Mouse (Mus musculus): ENCODE measurements around the gene Igf2r. TPM values are rescaled to one million over a fixed set of nuclear protein-coding genes. Genes with fewer than 3 reads are reported as not detected.

Igf2r gene
- polyA plus RNA-seq, 1 experiment: 27.7 TPM

- DNase-seq: no peak
- peaks cover 6% of the 10 kb centered on the region for H3K4me1 ChIP-seq (replicated peaks; ENCODE audit: control insufficient read depth, insufficient read depth, low read length)
- no peak overlapping the region for H3K27ac ChIP-seq (ENCODE audit: control insufficient read depth, insufficient read depth, low read length)
- no peaks in the 10 kb centered on the region for H3K27me3 ChIP-seq (ENCODE audit: control insufficient read depth, insufficient read depth, low read length)
- H3K36me3 ChIP-seq (ENCODE audit: control insufficient read depth, insufficient read depth, low read length): no peaks in the 10 kb centered on the region
- TF ChIP-seq CTCF (IDR thresholded peaks at IDR 0.05; ENCODE audit: borderline replicate concordance, control insufficient read depth, extremely low read depth, insufficient read depth, low read length, poor library complexity) (0 out of 2 replicates have a peak, but pooled peaks have one; percentile 14), POLR2A (IDR thresholded peaks at IDR 0.05; ENCODE audit: control insufficient read depth, extremely low read depth, insufficient read depth, low read length, poor library complexity) (no peak)
- H3K4me3 ChIP-seq (ENCODE audit: control insufficient read depth, insufficient read depth, low read length): no peak overlapping the region
- WGBS: 74% methylated on average over 13 of the region's 13 CpGs
These were observed 108.7 kb downstream of the Igf2r start for GRCm38 (mm10) chr17:12660572-12661260.

GRCm38 (mm10) chr17:12659233-12659632 is 110.2 kb downstream of the Igf2r start:
- no peaks in the 10 kb centered on the region for H3K27me3 ChIP-seq (ENCODE audit: control insufficient read depth, insufficient read depth, low read length)
- no peak overlapping the region for H3K27ac ChIP-seq (ENCODE audit: control insufficient read depth, insufficient read depth, low read length)
- H3K4me1 ChIP-seq (replicated peaks; ENCODE audit: control insufficient read depth, insufficient read depth, low read length): peaks cover 11% of the 10 kb centered on the region
- no peaks in the 10 kb centered on the region for H3K36me3 ChIP-seq (ENCODE audit: control insufficient read depth, insufficient read depth, low read length)
- no peak for DNase-seq
- no peak overlapping the region for H3K4me3 ChIP-seq (ENCODE audit: control insufficient read depth, insufficient read depth, low read length)
- TF ChIP-seq CTCF (IDR thresholded peaks at IDR 0.05; ENCODE audit: borderline replicate concordance, control insufficient read depth, extremely low read depth, insufficient read depth, low read length, poor library complexity) (no peak), POLR2A (IDR thresholded peaks at IDR 0.05; ENCODE audit: control insufficient read depth, extremely low read depth, insufficient read depth, low read length, poor library complexity) (no peak)
- WGBS: 92% methylated on average over 10 of the region's 10 CpGs

- Histone ChIP-seq H3K27me3 (ENCODE audit: control insufficient read depth, insufficient read depth, low read length) (no peaks in the 10 kb centered on the region), H3K4me1 (replicated peaks; ENCODE audit: control insufficient read depth, insufficient read depth, low read length) (peaks cover 11% of the 10 kb centered on the region), H3K4me3 (ENCODE audit: control insufficient read depth, insufficient read depth, low read length) (no peak overlapping the region), H3K36me3 (ENCODE audit: control insufficient read depth, insufficient read depth, low read length) (no peaks in the 10 kb centered on the region), H3K27ac (ENCODE audit: control insufficient read depth, insufficient read depth, low read length) (no peak overlapping the region)
- 96% methylated on average over 7 of the region's 7 CpGs for WGBS
- no peak for DNase-seq
- TF ChIP-seq CTCF (IDR thresholded peaks at IDR 0.05; ENCODE audit: borderline replicate concordance, control insufficient read depth, extremely low read depth, insufficient read depth, low read length, poor library complexity) (no peak), POLR2A (IDR thresholded peaks at IDR 0.05; ENCODE audit: control insufficient read depth, extremely low read depth, insufficient read depth, low read length, poor library complexity) (no peak)
These were observed 110.7 kb downstream of the Igf2r start for GRCm38 (mm10) chr17:12658784-12659183.

- H3K27me3 ChIP-seq (ENCODE audit: control insufficient read depth, insufficient read depth, low read length): no peaks in the 10 kb centered on the region
- WGBS: 4% methylated on average over 7 of the region's 7 CpGs
These were observed 113.6 kb downstream of the Igf2r start for GRCm38 (mm10) chr17:12655826-12656225.

GRCm38 (mm10) chr17:12654061-12654460 is 115.4 kb downstream of the Igf2r start:
- H3K4me1 ChIP-seq (replicated peaks; ENCODE audit: control insufficient read depth, insufficient read depth, low read length): peaks cover 14% of the 10 kb centered on the region
- TF ChIP-seq CTCF (IDR thresholded peaks at IDR 0.05; ENCODE audit: borderline replicate concordance, control insufficient read depth, extremely low read depth, insufficient read depth, low read length, poor library complexity) (no peak), POLR2A (IDR thresholded peaks at IDR 0.05; ENCODE audit: control insufficient read depth, extremely low read depth, insufficient read depth, low read length, poor library complexity) (no peak)
- DNase-seq: no peak
- no peak overlapping the region for H3K27ac ChIP-seq (ENCODE audit: control insufficient read depth, insufficient read depth, low read length)
- no peaks in the 10 kb centered on the region for H3K36me3 ChIP-seq (ENCODE audit: control insufficient read depth, insufficient read depth, low read length)
- no peaks in the 10 kb centered on the region for H3K27me3 ChIP-seq (ENCODE audit: control insufficient read depth, insufficient read depth, low read length)
- no peak overlapping the region for H3K4me3 ChIP-seq (ENCODE audit: control insufficient read depth, insufficient read depth, low read length)
- WGBS: 96% methylated on average over 3 of the region's 3 CpGs

More at GRCm38 (mm10) chr17:12655826-12656225, 113.6 kb downstream of the Igf2r start:
- DNase-seq: peak; percentile 35
- Histone ChIP-seq H3K27ac (ENCODE audit: control insufficient read depth, insufficient read depth, low read length) (no peak overlapping the region; the same call in 1 of the 2 replicates), H3K4me1 (replicated peaks; ENCODE audit: control insufficient read depth, insufficient read depth, low read length) (peaks cover 11% of the 10 kb centered on the region), H3K4me3 (ENCODE audit: control insufficient read depth, insufficient read depth, low read length) (no peak overlapping the region), H3K36me3 (ENCODE audit: control insufficient read depth, insufficient read depth, low read length) (no peaks in the 10 kb centered on the region)
- no peak for TF ChIP-seq CTCF (IDR thresholded peaks at IDR 0.05; ENCODE audit: borderline replicate concordance, control insufficient read depth, extremely low read depth, insufficient read depth, low read length, poor library complexity)
- TF ChIP-seq POLR2A (IDR thresholded peaks at IDR 0.05; ENCODE audit: control insufficient read depth, extremely low read depth, insufficient read depth, low read length, poor library complexity): no peak

GRCm38 (mm10) chr17:12652604-12653003 is 116.9 kb downstream of the Igf2r start:
- TF ChIP-seq CTCF (IDR thresholded peaks at IDR 0.05; ENCODE audit: borderline replicate concordance, control insufficient read depth, extremely low read depth, insufficient read depth, low read length, poor library complexity) (no peak), POLR2A (IDR thresholded peaks at IDR 0.05; ENCODE audit: control insufficient read depth, extremely low read depth, insufficient read depth, low read length, poor library complexity) (no peak)
- Histone ChIP-seq H3K36me3 (ENCODE audit: control insufficient read depth, insufficient read depth, low read length) (no peaks in the 10 kb centered on the region), H3K27me3 (ENCODE audit: control insufficient read depth, insufficient read depth, low read length) (no peaks in the 10 kb centered on the region), H3K4me3 (ENCODE audit: control insufficient read depth, insufficient read depth, low read length) (no peak overlapping the region), H3K27ac (ENCODE audit: control insufficient read depth, insufficient read depth, low read length) (no peak overlapping the region), H3K4me1 (replicated peaks; ENCODE audit: control insufficient read depth, insufficient read depth, low read length) (peaks cover 14% of the 10 kb centered on the region)
- no peak for DNase-seq
- 98% methylated on average over 11 of the region's 11 CpGs for WGBS
